Mouse (Mus musculus) heart, postnatal 10 days (tissue): Measurements from ENCODE around the gene Stat3. TPM values are rescaled to one million over a fixed set of nuclear protein-coding genes. Genes with fewer than 3 reads are reported as not detected.
A peak's percentile ranks its signal among the peaks of the same experiment; 100 is the strongest.

ENCODE experiments used
- DNase-seq, 2 experiments: peaks; one replicate each; pipeline ENCODE4 v3.0.0; 2021
- intact Hi-C: fragments of 180-260 bp; cut with DNase I; formaldehyde crosslinking; loops from one replicate; pipeline ENCODE4 v1.15.1; 2025
- total RNA-seq, 2 experiments: library from RNA; stranded (reverse); gene quantifications; 2 replicates each; pipeline ENCODE4 v1.2.3; 2021

Gene Stat3
- total RNA-seq, 2 experiments from 2014 or later, result 110 to 117 TPM

DNA sequence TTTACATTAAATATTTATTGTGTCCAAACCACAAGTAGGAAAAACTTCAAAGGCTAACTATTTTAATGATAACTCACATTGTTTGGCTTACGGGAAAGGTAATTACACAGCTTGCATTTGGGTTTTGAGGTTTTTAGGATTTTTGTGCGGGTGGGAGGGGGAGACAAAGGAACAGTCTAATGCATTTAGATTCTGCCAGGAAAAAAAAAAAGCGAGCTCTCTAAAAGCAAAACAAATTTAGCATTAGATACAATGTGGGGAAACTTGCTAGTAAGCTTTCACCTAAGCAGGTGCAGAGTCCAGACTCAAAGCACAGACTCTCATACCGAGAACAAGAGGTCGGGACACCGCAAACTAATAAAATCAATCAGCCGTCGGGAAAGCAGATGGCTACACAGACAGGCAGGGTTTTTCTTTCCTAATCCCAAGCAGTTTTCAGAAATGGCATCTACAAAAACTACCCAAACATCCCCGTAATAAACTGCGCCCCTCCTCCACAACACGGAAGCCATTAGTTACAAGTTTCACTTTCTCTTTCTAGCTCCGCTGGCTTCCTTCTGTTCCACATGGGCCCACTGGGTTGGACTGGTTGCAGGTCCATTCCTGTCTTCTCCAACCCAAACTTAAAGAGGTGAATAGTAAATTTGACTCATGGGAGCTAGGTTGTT lies 8.0 kb downstream of the Stat3 start:
- peak; percentile 45 to 59 for DNase-seq
- intact Hi-C loops, result no loop called here

DNA sequence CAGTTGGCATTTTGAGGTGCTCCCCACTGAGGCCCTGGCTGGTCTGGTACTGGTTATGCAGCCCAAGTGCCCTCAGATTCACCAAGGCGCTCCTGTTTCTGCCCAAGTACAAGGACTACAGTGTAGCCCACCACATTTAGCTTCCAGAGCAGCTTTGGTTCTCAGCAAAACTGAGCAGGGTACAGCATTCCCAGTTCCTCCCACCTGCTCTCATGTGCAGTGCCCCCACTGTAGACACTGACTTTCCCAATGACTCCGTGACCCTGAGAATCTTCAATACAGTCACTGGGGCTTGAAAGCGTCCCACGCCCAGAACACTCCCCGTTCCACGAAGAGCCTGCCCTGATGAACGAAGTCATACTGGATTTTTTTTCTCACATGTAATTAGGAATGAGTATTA lies 8.7 kb downstream of the Stat3 start:
- no peak for DNase-seq
- intact Hi-C loops, result no loop called here

DNA sequence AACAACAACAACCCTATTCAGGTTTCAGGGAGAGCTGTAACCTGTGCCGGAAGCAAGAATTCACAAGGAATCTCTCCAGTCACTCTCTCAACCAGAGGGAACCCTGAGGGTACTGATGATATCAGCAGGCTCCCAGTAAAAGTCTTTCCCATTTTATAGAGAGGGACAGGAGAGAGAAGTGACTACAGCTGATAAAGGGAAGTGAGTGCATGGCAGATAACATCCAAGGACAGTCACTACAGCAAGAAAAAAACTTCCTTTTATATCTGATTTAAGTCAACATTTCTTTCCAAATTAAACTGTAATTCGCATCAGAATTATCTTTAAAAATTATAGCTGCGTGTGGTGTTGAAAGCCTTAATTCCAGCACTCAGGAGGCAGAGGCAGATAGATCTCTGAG lies 12.0 kb downstream of the Stat3 start:
- no peak for DNase-seq
- intact Hi-C loops, result no loop called here

DNA sequence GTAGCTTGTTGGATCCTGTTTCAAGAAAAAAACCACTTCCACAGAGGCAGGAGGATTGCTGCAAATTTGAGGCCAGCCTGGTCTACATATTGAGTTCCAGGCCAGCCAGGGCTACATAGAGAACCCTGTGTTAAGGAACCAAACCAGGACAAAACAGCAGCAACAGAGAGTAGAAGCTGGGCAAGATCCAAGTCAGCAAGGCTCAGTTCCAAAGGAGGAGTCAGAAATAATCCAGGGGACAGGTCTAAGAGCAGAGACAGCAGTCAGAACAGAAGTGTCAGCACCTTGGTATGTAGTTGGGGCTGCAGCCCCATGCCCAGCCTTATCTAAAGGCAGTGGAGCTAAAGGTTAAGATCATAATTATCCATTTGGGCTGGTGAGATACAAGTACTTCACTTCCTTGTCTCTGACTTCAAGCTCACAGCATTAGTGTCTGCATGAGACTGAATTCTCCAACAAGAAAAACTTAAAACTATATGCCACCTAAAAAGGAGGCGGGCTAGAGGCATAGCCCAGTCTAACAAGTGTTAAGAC lies 14.9 kb downstream of the Stat3 start:
- peak in 1 of 2 experiments; percentile 26 for DNase-seq
- intact Hi-C loops, result no loop called here

DNA sequence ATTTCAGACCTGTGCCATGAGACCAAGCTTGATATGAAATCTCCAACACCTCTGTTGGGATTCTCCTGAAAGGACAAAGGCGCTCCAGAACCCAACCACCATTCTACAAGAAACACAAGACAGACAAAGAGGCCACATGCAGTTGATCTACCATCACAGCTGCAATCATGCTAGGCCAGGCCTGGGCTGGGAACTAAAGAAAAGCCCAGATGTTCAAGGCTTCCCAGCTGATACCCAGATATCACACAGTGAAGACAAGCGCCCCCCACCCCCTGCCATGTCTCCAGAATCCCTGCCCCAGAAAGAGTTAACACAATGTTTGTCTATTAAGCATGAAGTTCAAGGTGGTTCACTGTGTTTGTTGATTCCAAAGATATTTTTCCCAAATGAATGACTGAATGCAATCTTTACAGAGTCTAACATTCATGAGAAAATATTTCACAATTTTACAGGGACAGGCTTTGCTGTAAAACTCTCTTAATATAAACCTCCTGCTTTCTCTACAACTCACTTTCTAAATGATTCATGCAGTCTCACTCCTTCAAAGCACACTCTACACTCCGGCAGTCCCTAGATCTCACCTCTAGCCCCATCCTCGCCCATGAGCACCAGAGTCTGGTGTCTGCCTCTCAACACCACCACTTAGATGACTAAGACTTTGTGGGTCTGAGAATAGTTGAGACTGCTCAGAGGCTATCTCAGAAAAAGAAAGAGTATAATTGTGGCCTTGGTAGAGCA lies 18.3 kb downstream of the Stat3 start:
- no peak for DNase-seq
- intact Hi-C loops, result loop anchor here (2.0 kb wide), 1 partner anchor 14 kb away; no protein-coding TSS in a partner anchor

DNA sequence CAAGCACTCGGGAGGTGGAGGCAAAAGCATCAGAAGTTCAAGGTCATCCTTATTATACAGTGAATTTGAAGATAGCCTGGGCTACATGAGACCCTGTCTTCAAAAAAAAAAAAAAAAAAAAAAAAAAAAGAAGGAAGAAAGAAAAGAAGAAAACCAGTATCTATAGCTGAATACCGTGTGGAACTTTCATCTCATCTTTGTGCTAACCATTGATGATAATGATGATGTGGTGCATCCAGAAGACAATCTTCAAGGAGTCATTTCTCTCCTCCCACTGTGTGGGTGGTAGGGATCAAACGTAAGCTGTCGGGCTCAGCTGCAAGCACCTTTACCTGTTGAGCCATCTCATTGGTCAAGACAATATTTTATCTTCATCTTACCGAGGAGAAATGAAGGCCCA lies 21.3 kb downstream of the Stat3 start:
- DNase-seq, result no peak
- intact Hi-C loops, result no loop called here

DNA sequence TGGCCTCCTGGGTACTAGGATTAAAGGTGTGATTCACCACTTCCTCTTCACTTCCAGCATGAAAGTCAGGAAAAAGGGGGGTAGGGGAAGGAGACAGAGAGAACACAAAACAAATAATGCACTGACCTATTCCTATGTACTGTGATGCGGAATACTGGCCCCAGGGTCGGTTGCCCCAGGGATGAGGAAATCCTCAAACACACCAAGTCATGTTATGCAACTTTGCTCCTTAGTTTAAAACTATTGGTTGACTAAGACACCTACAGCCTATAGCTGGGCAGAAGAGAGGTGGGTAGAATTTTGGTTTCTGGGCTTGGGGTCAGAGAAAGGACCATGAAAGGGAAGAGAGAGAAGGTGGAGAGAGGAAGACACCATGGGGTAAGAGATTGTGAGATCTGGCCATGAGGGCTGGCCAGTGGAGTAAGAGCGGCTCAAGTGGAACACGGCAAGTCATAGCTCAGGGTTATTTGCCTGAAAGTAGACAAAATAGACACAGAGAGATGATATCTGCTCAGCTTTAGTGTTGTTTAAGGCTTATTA lies 22.8 kb downstream of the Stat3 start:
- intact Hi-C loops, result no loop called here

DNA sequence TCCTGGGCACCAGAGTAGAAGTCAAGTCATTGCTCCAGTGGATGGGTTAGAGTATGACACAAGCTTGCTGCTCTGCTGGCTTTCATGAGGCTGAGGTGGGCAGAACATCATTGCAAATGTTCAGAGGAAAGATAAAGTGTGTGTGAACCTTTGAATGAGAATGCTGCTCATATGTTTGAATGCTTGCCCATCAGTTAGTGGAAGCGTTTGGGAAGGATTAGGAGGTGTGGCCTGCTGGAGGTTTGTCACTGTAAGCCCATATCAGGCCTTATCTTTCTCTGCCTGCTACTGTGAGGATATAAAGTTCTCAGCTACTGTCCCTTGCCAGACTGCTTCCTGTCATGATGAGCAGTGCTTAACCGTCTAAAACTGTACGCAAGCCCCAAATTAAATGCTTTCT lies 24.3 kb downstream of the Stat3 start:
- no peak for DNase-seq
- intact Hi-C loops, result no loop called here

More for the DNA sequence above, 22.8 kb downstream of the Stat3 start:
- DNase-seq, result no peak

DNA sequence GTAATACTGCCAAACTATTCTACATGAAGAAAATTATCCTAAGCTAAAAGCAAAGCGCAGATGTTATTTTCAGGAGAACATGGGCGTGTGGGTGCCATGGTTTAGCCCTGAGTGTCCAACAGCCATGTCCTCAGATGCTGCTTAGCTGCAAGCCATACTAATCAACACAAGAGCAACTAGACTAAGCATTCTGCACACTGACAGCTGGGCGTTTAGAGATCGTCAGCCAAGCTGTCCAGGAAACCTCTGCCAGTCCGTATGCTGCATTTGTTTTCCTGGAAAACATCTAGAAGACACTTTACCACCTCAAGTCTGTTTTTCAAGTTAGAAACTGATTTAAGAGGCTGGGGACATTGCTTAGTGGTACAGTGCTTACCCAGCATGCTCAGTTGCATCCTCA lies 24.9 kb downstream of the Stat3 start:
- no peak for DNase-seq
- intact Hi-C loops, result no loop called here

DNA sequence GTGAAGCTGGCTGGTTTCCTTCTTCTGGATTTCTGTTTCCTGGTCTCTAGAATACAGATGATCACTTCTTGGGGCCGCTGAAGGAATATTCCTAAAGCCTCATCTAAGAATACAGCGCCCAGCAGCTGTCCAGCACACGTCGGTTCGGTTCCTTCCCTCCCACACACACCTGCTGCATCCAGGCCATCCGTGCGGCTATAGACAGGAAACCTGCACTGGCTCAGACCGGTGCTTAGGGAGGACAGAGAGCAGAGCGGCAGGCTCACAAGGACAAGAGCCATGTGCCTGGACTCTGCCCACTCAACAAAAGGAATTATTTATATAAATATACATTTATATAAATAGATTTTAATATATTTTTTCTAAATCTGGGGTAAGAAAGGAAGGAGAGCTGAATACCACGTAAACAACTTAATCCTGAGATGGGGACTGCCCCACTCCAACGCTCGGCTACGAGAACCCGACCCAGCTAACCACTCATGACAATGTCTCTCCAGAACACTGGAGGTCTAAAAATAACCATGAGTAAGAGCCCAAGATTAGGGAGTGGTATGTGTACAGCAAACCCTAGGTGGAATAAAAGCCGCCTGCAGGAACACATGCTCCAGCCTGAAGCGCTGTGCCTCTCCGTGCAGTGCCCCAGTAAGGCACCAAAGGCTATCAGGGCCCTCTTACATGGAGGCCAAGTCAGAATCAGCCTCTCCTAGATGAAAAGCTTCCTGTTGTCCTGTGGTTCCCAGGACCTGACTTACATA lies 26.8 kb downstream of the Stat3 start:
- peak; percentile 35 to 55 for DNase-seq
- intact Hi-C loops, result no loop called here

DNA sequence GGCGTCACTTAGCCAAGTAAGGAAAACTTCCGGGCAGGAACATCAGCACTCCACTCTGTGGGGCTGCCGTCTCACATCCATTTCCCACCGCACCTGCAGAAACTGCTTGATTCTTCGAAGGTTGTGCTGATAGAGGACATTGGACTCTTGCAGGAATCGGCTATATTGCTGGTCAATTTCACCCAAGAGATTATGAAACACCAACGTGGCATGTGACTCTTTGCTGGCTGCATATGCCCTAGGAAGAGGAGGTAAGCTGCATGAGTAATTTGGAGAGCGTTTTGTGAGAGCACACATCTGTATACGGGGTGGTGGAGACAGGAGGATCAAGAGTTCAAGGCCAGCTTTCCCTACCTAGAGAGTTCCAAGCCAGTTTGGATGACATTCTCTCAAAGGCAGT lies 30.8 kb downstream of the Stat3 start:
- intact Hi-C loops, result no loop called here
- no peak for DNase-seq

DNA sequence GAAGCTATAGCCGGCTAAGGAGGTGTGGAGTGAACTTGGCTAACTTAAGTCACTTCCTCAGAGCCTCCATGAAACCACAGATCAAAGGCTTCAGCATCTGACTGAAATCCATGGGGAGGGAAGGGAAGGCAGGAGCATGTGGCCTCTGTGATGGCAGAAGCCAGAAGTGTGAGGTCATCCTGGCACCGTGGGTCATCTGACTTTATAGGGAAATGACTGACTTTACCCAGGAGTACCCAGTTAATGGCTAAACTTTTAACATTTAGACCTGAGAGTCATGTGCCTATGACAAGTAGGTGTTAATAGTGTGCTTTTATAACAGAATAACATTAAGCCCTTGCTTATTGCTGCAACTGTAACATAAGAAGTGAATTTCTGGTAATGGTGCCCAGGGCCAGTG lies 31.2 kb downstream of the Stat3 start:
- intact Hi-C loops, result no loop called here
- no peak for DNase-seq

DNA sequence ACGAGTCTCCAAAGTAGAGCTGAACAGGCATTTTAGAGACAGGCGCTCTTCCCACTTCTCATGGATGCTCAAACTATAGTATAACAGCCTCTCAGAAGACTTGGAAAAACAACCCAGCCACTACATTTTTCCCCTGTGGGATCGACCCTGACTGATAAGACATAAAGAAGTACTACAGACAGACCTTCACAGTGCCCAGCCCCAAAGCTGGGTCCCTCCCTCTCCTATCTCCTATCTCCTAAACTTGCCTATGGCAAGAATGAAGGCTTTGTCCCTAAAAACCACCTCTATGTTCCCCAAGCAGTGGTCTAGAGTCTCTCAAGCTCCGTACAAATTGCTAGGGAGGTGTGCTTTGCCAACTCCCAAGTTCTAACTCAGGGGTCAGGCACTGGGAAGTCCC lies 32.5 kb downstream of the Stat3 start:
- no peak for DNase-seq
- intact Hi-C loops, result no loop called here

DNA sequence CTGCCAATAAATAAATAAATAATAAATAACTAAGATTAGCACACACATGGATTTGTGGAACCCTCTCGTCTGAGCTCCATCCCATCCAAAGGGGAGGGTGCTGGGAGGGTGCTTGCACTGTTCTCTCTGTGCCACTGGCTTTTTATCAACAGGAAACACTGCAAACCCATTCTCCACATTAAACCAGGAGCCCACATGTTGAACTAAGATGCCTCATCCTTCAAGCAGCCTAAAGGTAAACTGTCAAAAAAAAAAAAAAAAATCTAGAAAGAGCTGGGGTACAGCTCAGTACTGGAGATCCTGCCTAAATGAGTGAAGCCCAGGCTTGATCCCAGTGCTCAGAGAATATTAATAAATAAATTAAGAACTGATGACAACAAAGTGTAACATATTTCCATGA lies 33.4 kb downstream of the Stat3 start:
- intact Hi-C loops, result no loop called here
- no peak for DNase-seq

DNA sequence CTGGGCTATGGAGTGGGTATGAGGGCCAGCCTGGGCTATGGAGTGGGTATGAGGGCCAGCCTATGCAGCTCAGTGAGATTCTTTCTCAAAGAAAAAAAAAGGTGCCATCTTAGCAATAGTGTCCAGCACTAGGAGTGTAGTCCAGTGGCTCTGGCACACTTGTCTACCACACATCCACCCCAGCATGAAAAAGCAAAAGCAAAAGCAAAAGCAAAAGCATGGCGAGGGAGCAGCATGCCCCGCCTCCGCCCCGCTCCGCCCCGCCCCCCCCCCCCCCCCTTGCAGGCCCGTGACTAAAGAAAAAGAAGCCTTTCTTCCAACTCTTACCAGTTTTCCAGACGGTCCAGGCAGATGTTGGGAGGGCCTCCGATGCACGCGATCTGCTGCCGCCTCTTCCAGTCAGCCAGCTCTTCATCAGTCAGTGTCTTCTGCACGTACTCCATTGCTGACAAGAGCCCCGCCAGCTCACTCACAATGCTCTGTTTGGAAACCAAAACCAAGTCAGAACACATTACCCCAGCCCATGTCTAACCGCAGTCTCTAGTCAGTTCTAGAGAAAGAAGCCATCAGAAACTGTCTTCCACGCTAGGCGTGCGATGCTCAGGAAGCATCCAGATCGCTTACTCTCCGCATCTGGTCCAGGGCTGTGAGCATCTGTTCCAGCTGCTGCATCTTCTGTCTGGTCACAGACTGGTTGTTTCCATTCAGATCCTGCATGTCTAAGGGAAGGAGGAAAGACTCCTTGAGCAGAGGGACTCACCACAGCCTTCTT lies 34.6 kb downstream of the Stat3 start:
- intact Hi-C loops, result no loop called here
- DNase-seq, result no peak

DNA sequence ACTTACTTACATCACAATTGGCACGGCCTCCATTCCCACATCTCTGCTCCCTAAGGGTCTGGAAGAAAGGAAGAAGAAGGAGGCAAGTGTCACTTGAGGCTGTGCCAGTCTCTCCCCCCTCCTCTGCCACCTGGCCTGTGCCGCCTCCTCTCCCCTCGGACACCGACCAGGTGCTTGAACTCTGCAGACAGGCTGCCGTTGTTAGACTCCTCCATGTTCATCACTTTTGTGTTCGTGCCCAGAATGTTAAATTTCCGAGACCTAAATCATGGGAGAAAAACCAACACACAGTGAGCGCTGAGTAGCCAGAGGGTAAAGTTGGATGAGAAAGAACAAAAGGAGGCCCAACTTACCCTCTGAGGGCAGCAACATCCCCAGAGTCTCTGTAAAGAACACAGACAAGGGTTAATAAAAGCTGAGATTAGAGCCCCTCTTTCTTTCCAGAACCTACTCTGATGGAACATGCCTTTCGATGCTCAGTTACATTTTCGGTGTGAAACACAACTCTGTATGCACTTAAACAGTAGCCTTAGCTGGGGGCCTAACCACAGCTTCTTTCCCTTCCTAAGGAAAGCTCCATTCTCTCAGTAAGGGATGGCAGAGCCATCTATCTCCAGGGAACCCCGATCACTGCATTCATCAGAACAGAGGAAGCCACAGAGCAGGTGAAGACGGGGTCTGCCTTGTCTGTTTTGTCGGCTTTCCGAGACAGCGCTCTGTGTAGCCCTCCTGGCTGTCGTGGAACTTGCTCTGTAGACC lies 40.7 kb downstream of the Stat3 start:
- DNase-seq, result no peak
- intact Hi-C loops, result loop anchor here (10.0 kb wide), 1 partner anchor 276 kb away; the partner anchor contains the start of genes Ccr10, Cntnap1 and Plekhh3

DNA sequence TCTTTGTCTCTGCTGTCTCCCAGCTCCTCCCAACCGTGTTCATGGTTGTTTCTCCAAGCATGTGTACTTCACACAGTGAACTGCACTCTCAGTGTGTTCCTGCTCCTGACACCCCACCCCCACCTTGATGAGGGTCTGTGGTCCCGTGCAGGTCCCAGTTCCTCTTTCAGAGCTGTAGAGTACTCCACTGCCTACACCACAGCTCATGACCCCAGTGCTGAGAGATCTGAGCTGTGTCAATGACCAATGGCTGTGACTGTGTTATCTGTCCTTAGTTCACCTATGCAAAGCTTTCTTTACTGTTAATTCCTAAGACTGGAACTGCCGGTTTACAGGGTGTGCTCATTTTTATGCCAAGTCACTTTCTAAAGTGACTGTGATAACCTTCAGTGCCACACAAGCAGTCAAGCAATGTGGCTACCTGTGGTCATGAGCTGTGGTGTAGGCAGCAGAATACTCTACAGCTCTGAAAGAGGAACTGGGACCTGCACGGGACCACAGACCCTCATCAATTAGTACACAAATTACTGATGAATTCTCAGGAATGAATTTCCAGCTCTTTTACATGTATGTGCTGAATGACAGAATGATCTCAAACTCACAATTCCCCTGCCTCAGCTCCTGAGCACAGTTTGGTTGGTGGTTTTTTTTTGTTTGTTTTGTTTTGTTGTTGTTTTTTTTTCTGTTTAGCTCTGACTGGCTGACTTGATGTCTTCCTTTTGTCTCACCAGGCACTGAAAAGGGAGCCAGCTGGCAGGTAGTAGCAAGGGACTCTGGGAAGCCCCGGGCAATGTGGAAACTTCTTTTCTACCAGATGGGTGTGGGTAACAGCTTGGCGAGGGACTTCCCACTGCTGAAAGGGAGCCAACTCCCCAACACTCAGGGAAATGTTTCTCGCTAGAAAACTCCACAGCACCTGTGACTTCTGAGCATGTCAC lies 41.8 kb downstream of the Stat3 start:
- intact Hi-C loops, result loop anchor here (10.0 kb wide), 1 partner anchor 277 kb away; the partner anchor contains the start of genes Ccr10, Cntnap1 and Plekhh3

DNA sequence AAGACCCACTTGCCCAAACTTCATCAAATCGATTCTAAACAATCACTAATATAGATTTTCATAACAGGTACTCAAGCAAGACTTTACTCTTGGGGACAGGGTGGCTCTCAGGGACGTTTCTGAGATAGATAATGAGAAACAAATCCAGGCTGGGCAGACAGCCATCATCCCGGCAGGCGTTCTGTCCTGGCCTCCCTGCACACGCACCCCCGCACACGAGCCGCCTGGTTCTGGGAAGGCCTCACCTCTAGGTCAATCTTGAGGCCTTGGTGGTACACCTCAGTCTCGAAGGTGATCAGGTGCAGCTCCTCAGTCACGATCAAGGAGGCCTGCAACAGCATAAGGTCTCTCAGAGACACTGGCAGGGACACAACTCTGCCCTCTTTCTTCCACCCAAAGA lies 43.3 kb downstream of the Stat3 start:
- intact Hi-C loops, result loop anchor here (10.0 kb wide), 1 partner anchor 279 kb away; the partner anchor contains the start of genes Ccr10, Cntnap1 and Plekhh3
- DNase-seq, result no peak

More for the DNA sequence above, 41.8 kb downstream of the Stat3 start:
- DNase-seq, result no peak
